Mouse (Mus musculus) stomach, embryonic 15.5 days (tissue): Measurements from ENCODE around the gene Sox6. TPM values are rescaled to one million over a fixed set of nuclear protein-coding genes. Genes with fewer than 3 reads are reported as not detected.

ENCODE experiments used
- ATAC-seq: fragments of 200-750 bp; cut with Nextera tagmentation; 2 replicates; pipeline ENCODE4 v1.8.0; 2017; ENCODE audit warnings: low read depth, moderate number of reproducible peaks, moderate TSS enrichment; ENCODE audit not compliant: insufficient read depth, low FRiP score
- H3K27ac ChIP-seq: fragments of 300-500 bp; sonication (generic); 2 replicates; pipeline ENCODE4 v1.5.1; 2015; ENCODE audit warnings: mild to moderate bottlenecking, inconsistent platforms
- H3K27me3 ChIP-seq: fragments of 300-500 bp; sonication (generic); replicated peaks from 2 replicates; pipeline ENCODE4 v1.6.1; 2015; ENCODE audit warnings: inconsistent platforms
- H3K36me3 ChIP-seq: fragments of 300-500 bp; sonication (generic); 2 replicates; pipeline ENCODE4 v1.6.1; 2015; ENCODE audit warnings: inconsistent platforms
- H3K4me1 ChIP-seq: fragments of 300-500 bp; sonication (generic); 2 replicates; pipeline ENCODE4 v1.6.1; 2015; ENCODE audit warnings: inconsistent platforms
- H3K4me2 ChIP-seq: fragments of 300-500 bp; sonication (generic); 2 replicates; pipeline ENCODE4 v1.6.1; 2015; ENCODE audit warnings: mild to moderate bottlenecking, inconsistent platforms
- H3K4me3 ChIP-seq: fragments of 300-500 bp; sonication (generic); replicated peaks from 2 replicates; pipeline ENCODE4 v1.5.1; 2015; ENCODE audit warnings: inconsistent platforms
- H3K9ac ChIP-seq: fragments of 300-500 bp; sonication (generic); 2 replicates; pipeline ENCODE4 v1.6.1; 2015; ENCODE audit warnings: inconsistent platforms
- H3K9me3 ChIP-seq: fragments of 300-500 bp; sonication (generic); 2 replicates; pipeline ENCODE4 v1.6.1; 2016; ENCODE audit warnings: inconsistent platforms
- WGBS: fragments of 180-500 bp; shearing (Covaris S2); methylation state at CpG from one replicate; pipeline ENCODE4 v1.1.7; 2015; 5-methylcytosine and 5-hydroxymethylcytosine counted together
- polyA plus RNA-seq: library from polyadenylated mRNA; unstranded; fragments of >200 nt; fragmentation: Nextera tagmentation; extraction: Ambion mirVana; gene quantifications from 2 replicates; pipeline ENCODE4 v1.2.1, GENCODE M21; 2015

The Sox6 gene
- polyA plus RNA-seq, 1 experiment from 2014 or later: 42.4 TPM

GRCm38 (mm10) chr7:115450431-115451195 is 588.0 kb downstream of the Sox6 start:
- ATAC-seq: peak; percentile 5; the same call in 1 of the 2 replicates
- no peak overlapping the region for H3K4me2 ChIP-seq

DNA sequence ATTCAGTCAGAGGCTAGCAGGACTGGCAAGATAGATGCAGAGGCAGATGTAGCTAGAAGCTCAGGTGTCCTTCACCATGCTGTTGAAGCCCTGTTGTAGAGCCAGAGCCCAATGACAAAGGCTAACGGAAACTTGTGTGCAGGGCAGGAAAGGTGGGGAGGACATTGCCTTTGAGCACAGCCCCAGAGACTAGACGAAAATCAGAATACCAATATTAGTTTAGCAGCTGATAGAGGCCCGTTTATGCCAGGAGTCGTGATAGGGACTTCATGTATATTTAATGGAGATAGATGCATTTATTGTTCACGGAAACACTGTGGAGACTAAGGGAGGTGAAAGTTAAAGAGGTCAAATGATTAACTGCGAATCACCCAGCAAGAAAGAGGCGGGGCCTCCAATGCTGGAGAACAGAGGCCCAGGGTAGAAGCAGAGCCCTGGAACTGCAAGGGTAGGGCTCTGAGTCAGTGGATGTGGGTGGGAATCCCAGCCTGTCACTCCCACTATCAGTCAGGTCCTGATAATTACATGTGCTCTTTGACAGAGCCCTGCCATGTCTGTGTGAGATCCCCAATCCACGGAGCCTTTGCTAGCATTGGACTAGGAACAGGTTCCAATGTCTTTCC is 590.1 kb downstream of the Sox6 start:
- no peaks in the 10 kb centered on the region for H3K9me3 ChIP-seq
- ATAC-seq: peak; percentile 75
- WGBS: 50% methylated on average over 8 of the region's 8 CpGs

More at GRCm38 (mm10) chr7:115450431-115451195, 588.0 kb downstream of the Sox6 start:
- Histone ChIP-seq H3K27ac (peak overlapping the region; percentile 21; the same call in 1 of the 2 replicates), H3K4me3 (no peak overlapping the region), H3K27me3 (no peaks in the 10 kb centered on the region), H3K4me1 (peaks cover 8% of the 10 kb centered on the region), H3K36me3 (no peaks in the 10 kb centered on the region), H3K9ac (no peak overlapping the region), H3K9me3 (no peaks in the 10 kb centered on the region)
- 32% methylated on average over 23 of the region's 23 CpGs for WGBS

GRCm38 (mm10) chr7:115447091-115447490 is 591.5 kb downstream of the Sox6 start:
- Histone ChIP-seq H3K9me3 (no peaks in the 10 kb centered on the region), H3K27ac (no peak overlapping the region), H3K4me1 (peaks cover 8% of the 10 kb centered on the region), H3K4me2 (no peak overlapping the region), H3K27me3 (no peaks in the 10 kb centered on the region), H3K36me3 (no peaks in the 10 kb centered on the region), H3K9ac (no peak overlapping the region), H3K4me3 (no peak overlapping the region)
- 70% methylated on average over 3 of the region's 3 CpGs for WGBS
- no peak for ATAC-seq

More for the DNA sequence above, 590.1 kb downstream of the Sox6 start:
- H3K27ac ChIP-seq: no peak overlapping the region
- H3K36me3 ChIP-seq: no peaks in the 10 kb centered on the region
- no peak overlapping the region for H3K4me3 ChIP-seq
- H3K9ac ChIP-seq: no peak overlapping the region
- H3K27me3 ChIP-seq: no peaks in the 10 kb centered on the region
- H3K4me1 ChIP-seq: peaks cover 8% of the 10 kb centered on the region
- H3K4me2 ChIP-seq: no peak overlapping the region

DNA sequence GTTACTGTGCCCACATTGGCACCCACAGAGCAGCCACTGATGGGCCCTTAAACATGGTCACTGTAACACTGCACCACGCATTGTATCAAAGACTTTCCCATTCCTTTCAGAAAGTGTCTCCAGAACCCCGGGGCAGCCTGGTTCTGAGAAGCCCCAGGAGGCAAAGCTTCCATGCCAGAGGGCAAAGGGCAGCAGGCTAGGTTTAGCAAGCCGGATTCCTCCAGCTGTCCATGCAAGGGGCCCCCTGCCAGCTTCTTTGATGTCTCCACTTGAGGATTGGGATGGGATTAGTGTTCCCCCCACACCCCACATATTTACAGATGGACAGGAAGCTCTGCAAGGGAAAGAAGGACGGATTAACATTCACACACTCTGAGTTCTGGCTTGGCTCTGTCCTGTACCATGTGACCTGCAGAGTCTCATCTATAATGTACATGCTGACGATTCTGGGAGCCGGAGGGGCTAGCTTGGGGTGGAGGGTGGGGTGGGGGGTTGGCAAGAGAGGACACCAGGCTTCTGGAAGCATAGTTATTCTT is 592.0 kb downstream of the Sox6 start:
- Histone ChIP-seq H3K9ac (no peak overlapping the region), H3K36me3 (no peaks in the 10 kb centered on the region), H3K27me3 (no peaks in the 10 kb centered on the region), H3K4me3 (no peak overlapping the region), H3K9me3 (no peaks in the 10 kb centered on the region), H3K4me2 (no peak overlapping the region), H3K4me1 (peaks cover 8% of the 10 kb centered on the region), H3K27ac (no peak overlapping the region)
- 41% methylated on average over 6 of the region's 6 CpGs for WGBS
- ATAC-seq: no peak

DNA sequence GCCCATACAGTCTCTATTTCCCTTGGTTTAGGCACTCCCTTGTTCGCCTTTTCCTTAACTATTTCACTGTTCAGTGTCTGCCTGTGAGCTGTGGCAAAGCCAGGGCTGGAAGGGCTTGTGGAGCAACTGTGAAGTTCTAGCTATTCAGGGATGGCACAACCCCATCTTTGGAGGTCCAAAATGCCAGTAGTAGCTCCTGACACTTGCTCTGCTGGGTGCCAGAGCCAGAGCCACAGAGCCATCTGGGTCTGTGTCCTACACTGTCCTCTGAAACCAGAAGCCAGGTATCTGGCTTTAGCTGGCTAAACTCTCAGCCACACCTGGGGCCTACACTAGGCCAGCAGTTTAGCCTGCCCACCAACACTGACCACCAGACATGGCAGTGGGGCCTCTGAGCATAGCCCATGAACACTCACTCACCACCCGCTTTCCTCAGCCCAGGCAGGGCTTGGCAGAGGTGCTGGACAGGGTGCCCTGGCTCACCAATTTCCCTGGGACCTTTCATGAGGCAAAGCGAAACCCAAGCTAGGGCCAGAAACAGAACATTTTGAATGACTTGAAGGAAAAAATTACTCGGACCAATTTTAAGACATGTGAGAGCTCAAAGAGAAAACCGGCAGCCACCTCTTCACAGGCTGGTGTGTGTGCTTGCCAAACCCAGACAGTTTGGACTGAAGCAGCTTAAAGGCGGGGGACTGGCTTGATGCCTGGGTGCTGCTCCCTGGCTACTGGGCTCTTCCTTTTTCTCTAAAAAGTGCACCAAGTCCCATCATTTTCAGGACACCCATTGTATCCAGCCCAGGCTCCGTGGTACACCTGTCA is 612.2 kb downstream of the Sox6 start:
- H3K4me1 ChIP-seq: no peaks in the 10 kb centered on the region
- 85% methylated on average over 7 of the region's 7 CpGs for WGBS
- no peak overlapping the region for H3K4me3 ChIP-seq
- no peak overlapping the region for H3K9ac ChIP-seq
- no peak overlapping the region for H3K4me2 ChIP-seq
- no peaks in the 10 kb centered on the region for H3K36me3 ChIP-seq
- ATAC-seq: no peak
- no peak overlapping the region for H3K27ac ChIP-seq
- H3K9me3 ChIP-seq: no peaks in the 10 kb centered on the region
- H3K27me3 ChIP-seq: no peaks in the 10 kb centered on the region

DNA sequence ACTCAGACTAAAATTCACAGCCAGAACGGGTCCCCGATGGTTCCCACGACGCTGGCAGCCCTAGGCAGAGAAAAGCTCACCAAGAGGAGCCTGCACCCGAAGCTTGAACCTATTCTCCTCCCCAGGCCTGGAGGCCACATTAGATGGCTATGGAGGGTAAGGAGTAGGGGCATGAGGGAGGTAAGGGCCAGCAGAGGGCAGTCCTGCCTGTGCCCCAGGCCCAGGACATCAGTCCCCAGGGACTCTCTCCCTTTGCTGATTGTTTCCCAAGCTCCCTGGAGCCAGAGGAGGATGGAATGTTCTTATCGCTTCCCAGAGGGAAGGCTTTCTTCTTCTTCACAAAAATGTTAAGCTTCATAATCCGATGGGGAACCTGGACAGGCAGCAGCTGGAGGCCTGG is 615.8 kb downstream of the Sox6 start:
- WGBS: 68% methylated on average over 7 of the region's 7 CpGs
- H3K4me1 ChIP-seq: no peaks in the 10 kb centered on the region
- no peaks in the 10 kb centered on the region for H3K27me3 ChIP-seq
- no peak overlapping the region for H3K4me2 ChIP-seq
- no peak overlapping the region for H3K27ac ChIP-seq
- no peaks in the 10 kb centered on the region for H3K36me3 ChIP-seq
- H3K4me3 ChIP-seq: no peak overlapping the region
- no peak for ATAC-seq
- H3K9ac ChIP-seq: no peak overlapping the region
- H3K9me3 ChIP-seq: no peaks in the 10 kb centered on the region

GRCm38 (mm10) chr7:115420960-115421359 is 617.6 kb downstream of the Sox6 start:
- WGBS: 50% methylated on average over 12 of the region's 12 CpGs
- no peak overlapping the region for H3K4me2 ChIP-seq
- no peak overlapping the region for H3K4me3 ChIP-seq
- H3K4me1 ChIP-seq: no peaks in the 10 kb centered on the region
- ATAC-seq: no peak
- no peaks in the 10 kb centered on the region for H3K9me3 ChIP-seq
- no peaks in the 10 kb centered on the region for H3K27me3 ChIP-seq
- no peak overlapping the region for H3K9ac ChIP-seq
- no peak overlapping the region for H3K27ac ChIP-seq
- no peaks in the 10 kb centered on the region for H3K36me3 ChIP-seq

Other genes with a start within 250 kb of the Sox6 start
- gene 1110004F10Rik, start 601 bp upstream of the Sox6 start, polyA plus RNA-seq: 226 and 230 TPM in 2 replicates
- 0.46 and 3.0 TPM in 2 replicates for gene Gm4353, start 45.8 kb upstream of the Sox6 start, polyA plus RNA-seq